Mouse (Mus musculus) embryonic facial prominence, embryonic 10.5 days (tissue): ENCODE results near the gene Dgat2. TPM values are rescaled to one million over a fixed set of nuclear protein-coding genes. Genes with fewer than 3 reads are reported as not detected.

Experiments used
- DNase-seq: peaks from one replicate; pipeline ENCODE4 v3.0.0-alpha.2; 2017; ENCODE audit warnings: low spot score
- H3K27ac ChIP-seq: fragments of 300-500 bp; sonication (generic); replicated peaks from 2 replicates; pipeline ENCODE4 v1.5.1; 2016; ENCODE audit warnings: mild to moderate bottlenecking
- H3K27me3 ChIP-seq: fragments of 300-500 bp; sonication (generic); replicated peaks from 2 replicates; pipeline ENCODE4 v1.6.1; 2016; ENCODE audit warnings: low read depth, mild to moderate bottlenecking; ENCODE audit not compliant: poor library complexity, severe bottlenecking
- H3K36me3 ChIP-seq: fragments of 300-500 bp; sonication (generic); replicated peaks from 2 replicates; pipeline ENCODE4 v1.6.1; 2016; ENCODE audit warnings: mild to moderate bottlenecking, moderate library complexity
- H3K4me1 ChIP-seq: fragments of 300-500 bp; sonication (generic); 2 replicates; pipeline ENCODE4 v1.6.1; 2016
- H3K4me3 ChIP-seq: fragments of 300-500 bp; sonication (generic); 2 replicates; pipeline ENCODE4 v1.5.1; 2016; ENCODE audit warnings: mild to moderate bottlenecking, moderate library complexity
- H3K9me3 ChIP-seq: fragments of 300-500 bp; sonication (generic); 2 replicates; pipeline ENCODE4 v1.6.1; 2016; ENCODE audit warnings: mild to moderate bottlenecking
- WGBS: fragments of 180-500 bp; shearing (Covaris S2); methylation state at CpG from one replicate; pipeline ENCODE4 v1.1.7; 2016; 5-methylcytosine and 5-hydroxymethylcytosine counted together
- polyA plus RNA-seq: library from polyadenylated mRNA; unstranded; fragments of >200 nt; fragmentation: Nextera tagmentation; extraction: Ambion mirVana; gene quantifications from 2 replicates; pipeline ENCODE4 v1.2.1, GENCODE M21; 2016

The Dgat2 gene
- polyA plus RNA-seq, 1 experiment from 2014 or later: 16.4 TPM

DNA sequence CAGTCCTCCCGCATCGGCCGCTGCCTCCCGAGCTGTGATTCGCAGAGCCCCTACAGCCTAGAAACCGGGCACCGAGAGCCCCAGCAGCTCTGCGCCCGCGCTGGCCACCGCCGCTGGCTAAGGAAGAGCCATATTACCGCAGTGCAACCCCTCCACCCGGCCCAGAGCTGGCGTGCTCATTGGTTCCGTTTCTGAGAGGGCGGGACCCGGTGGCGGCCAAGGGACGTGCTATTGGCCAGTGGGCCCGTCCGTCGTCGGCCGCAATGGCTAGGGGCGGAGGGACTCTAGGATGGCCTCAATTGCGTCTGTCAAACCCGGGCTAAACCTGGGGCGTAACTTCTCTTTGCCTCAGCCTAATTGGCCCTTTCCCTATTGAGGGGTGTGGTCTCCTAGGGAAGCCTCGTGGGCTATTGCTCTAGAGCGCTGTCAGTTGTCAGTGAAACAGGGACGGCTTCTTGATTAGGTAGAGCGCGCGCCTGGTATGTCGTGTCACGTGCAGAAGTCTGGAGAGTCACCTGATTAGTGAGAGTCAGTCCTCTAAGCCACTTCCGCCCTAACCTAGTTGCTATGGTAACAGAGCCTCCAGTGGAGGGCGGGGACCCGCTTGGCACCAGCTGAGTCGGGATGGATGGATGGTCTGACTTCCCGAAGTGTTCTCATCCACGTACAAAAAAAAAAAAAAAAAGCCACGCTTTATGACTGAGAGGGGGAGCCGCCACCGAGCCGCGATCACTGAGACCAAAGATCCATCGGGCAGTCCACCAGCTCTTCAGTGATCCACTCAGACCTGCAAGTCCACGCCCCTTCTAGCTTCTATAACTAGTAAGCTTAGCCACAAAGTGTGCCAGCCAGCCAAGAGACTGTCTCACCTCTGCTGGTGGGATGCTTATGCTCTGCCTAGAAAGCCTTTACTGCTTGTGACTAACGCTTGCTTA is 41.3 kb downstream of the Dgat2 start, which contains the start of gene Uvrag:
TSS of gene Uvrag (minus strand) at position 158 of the 935 bp plus-strand sequence.
- Histone ChIP-seq H3K4me3 (peak within 1 kb of the TSS; percentile 94), H3K27ac (peak within 1 kb of the TSS; percentile 88), H3K27me3 (no peaks in the 10 kb centered on the region), H3K9me3 (no peaks in the 10 kb centered on the region), H3K4me1 (peaks cover 45% of the 10 kb centered on the region), H3K36me3 (no peaks in the 10 kb centered on the region)
- peak; percentile 99 for DNase-seq
- WGBS: under 1% methylated on average over 51 of the region's 51 CpGs

DNA sequence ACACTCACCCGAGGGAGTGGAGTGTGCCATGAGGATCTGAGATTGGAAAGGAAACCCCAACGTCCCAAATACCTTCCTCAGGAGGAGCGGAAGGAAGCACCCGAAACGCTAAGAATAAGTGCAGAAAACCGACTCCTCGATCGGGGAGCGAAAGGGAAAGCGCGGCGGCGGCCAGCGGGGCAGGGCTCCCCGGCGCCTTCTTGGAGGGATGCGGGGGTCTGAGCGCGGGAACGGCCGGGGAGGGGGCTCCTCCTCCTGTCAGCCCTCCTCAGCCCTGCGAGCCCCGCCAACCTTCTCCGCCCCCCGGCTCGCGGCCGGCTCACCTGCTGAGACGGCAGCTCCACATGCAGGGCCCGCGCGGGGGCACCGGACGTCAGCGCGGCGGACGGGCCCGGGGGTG is 42.0 kb downstream of the Dgat2 start:
- peaks cover 5% of the 10 kb centered on the region; the same call in 1 of the 2 replicates for H3K36me3 ChIP-seq
- peaks cover 41% of the 10 kb centered on the region for H3K4me1 ChIP-seq
- peak overlapping the region; percentile 88 for H3K27ac ChIP-seq
- DNase-seq: no peak
- no peaks in the 10 kb centered on the region for H3K27me3 ChIP-seq
- peak overlapping the region; percentile 94 for H3K4me3 ChIP-seq
- H3K9me3 ChIP-seq: no peaks in the 10 kb centered on the region
- WGBS: under 1% methylated on average over 39 of the region's 39 CpGs

DNA sequence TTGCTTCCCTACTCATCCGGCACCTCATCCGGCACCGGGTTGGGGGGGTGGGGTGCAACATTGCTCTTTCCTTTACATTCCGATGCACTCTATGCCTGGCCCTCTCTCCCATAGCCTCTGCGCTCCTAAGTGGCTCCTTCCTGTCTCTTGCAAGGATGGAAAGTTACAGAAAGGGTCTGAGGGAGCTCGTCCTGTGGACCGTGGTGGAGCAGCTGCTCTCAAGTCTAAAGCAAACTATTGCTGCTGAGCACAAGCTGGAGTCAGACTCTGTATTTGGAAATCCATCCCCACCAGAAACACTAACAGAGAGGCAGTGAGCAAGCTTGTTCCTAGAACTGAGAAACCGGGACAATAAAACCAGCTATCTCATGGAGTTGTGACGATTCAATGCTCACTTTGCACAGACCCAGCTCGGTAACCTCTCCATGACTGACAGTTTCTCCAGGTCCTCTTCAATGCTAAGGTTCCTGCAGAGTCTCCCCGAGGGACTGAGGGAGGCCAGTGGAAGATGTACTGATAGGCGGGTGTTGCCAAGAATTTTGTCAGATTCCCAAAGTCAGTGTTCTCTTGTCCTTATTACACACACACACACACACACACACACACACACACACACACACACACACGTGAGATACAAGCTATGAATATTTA is 42.6 kb downstream of the Dgat2 start:
- DNase-seq: peak; percentile 46
- Histone ChIP-seq H3K4me3 (peak overlapping the region; percentile 94), H3K9me3 (no peaks in the 10 kb centered on the region), H3K36me3 (peaks cover 5% of the 10 kb centered on the region; the same call in 1 of the 2 replicates), H3K27ac (peak overlapping the region; percentile 88), H3K4me1 (peaks cover 36% of the 10 kb centered on the region), H3K27me3 (no peaks in the 10 kb centered on the region)
- WGBS: 1% methylated on average over 13 of the region's 13 CpGs

GRCm38 (mm10) chr7:99137541-99137940 is 45.0 kb downstream of the Dgat2 start:
- peaks cover 26% of the 10 kb centered on the region for H3K4me1 ChIP-seq
- peaks cover 7% of the 10 kb centered on the region; the same call in 1 of the 2 replicates for H3K36me3 ChIP-seq
- H3K4me3 ChIP-seq: no peak overlapping the region
- no peaks in the 10 kb centered on the region for H3K9me3 ChIP-seq
- WGBS: 98% methylated on average over 4 of the region's 4 CpGs
- no peaks in the 10 kb centered on the region for H3K27me3 ChIP-seq
- H3K27ac ChIP-seq: no peak overlapping the region
- DNase-seq: no peak

DNA sequence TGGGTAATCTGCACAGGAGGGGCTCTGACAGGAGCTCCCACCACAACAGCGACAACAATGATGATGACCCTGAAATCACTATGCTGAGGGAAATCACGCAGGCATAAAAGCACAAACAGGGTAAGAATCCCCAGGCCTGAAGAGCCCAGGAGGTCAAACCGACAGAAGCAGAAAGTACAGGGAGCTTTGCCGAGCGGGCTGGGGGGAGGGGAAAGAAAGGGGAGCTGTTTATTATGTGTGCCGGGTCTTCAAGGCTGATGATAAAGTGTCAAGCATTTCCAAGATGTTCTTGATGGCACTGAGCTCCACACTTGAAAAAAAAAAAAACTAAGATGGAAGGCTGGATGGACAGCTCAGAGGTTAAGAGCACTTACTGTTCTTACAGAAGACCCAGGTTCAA is 45.7 kb downstream of the Dgat2 start:
- 63% methylated on average over 6 of the region's 6 CpGs for WGBS
- no peak for DNase-seq
- Histone ChIP-seq H3K9me3 (no peaks in the 10 kb centered on the region), H3K36me3 (peaks cover 7% of the 10 kb centered on the region; the same call in 1 of the 2 replicates), H3K4me3 (no peak overlapping the region), H3K27me3 (no peaks in the 10 kb centered on the region), H3K4me1 (peaks cover 19% of the 10 kb centered on the region), H3K27ac (no peak overlapping the region)

- Histone ChIP-seq H3K27me3 (no peaks in the 10 kb centered on the region), H3K4me3 (no peak overlapping the region), H3K9me3 (no peaks in the 10 kb centered on the region), H3K4me1 (peaks cover 14% of the 10 kb centered on the region), H3K36me3 (peaks cover 7% of the 10 kb centered on the region; the same call in 1 of the 2 replicates), H3K27ac (no peak overlapping the region)
- no peak for DNase-seq
- 91% methylated on average over 8 of the region's 8 CpGs for WGBS
Measured at GRCm38 (mm10) chr7:99133811-99134402, 48.6 kb downstream of the Dgat2 start.

- no peaks in the 10 kb centered on the region for H3K9me3 ChIP-seq
- H3K4me1 ChIP-seq: peaks cover 28% of the 10 kb centered on the region
- peaks cover 7% of the 10 kb centered on the region; the same call in 1 of the 2 replicates for H3K36me3 ChIP-seq
- DNase-seq: no peak
- no peaks in the 10 kb centered on the region for H3K27me3 ChIP-seq
- WGBS: 87% methylated on average over 9 of the region's 9 CpGs
- no peak overlapping the region for H3K27ac ChIP-seq
- no peak overlapping the region for H3K4me3 ChIP-seq
Measured at GRCm38 (mm10) chr7:99132597-99132996, 49.9 kb downstream of the Dgat2 start.

DNA sequence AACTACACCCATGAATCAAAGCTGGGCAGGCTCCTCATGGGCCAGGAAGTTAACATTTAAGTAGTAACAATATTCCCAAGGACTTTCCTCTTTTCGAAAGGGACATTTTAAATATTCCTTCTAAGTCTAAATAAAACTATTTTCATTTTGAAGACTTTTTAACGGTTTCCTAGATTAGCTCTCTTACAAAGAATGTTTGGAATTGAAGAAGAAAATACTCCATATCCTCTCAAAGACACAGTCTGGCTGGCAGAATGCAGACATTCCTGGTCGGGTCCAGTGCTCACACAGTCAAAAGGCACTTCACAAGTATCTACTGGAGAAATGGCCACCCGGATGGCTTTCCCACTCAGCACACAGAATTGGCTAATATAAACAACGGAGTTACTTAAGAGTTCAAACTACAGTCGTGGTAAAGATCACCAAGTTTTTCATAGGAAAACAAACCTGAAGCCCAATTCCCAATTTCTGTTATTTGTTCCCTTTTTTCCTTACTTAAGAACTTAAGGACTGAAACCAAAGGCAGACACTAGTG is 50.6 kb downstream of the Dgat2 start:
- WGBS: 74% methylated on average over 6 of the region's 6 CpGs
- H3K27ac ChIP-seq: no peak overlapping the region

DNA sequence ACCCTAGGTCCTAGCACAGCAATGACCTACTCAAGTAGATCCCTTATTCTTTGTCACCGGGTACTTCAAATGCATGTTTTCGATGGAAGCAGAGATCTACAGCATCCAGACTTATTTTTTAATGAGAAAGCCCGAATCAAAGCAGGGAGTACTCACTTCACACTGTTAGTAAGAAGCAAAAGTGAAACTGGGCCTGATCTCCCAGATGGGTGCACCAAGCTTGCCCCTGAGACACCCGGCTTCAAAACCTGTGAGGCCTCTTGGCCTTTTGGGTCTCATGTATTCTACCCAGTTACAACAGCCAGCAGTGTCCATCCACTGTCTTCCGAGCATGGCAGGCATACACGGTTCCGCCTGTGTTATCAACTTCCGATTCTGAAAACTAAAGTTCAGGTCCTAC is 53.6 kb downstream of the Dgat2 start:
- no peak overlapping the region for H3K4me3 ChIP-seq
- peaks cover 14% of the 10 kb centered on the region for H3K36me3 ChIP-seq
- H3K27me3 ChIP-seq: no peaks in the 10 kb centered on the region
- no peak for DNase-seq
- WGBS: 92% methylated on average over 8 of the region's 8 CpGs
- H3K9me3 ChIP-seq: peaks cover 3% of the 10 kb centered on the region; the same call in 1 of the 2 replicates
- H3K4me1 ChIP-seq: peaks cover 40% of the 10 kb centered on the region
- H3K27ac ChIP-seq: no peak overlapping the region

More for the DNA sequence above, 50.6 kb downstream of the Dgat2 start:
- peaks cover 34% of the 10 kb centered on the region for H3K4me1 ChIP-seq
- no peaks in the 10 kb centered on the region for H3K27me3 ChIP-seq
- H3K9me3 ChIP-seq: no peaks in the 10 kb centered on the region
- DNase-seq: no peak
- peaks cover 7% of the 10 kb centered on the region; the same call in 1 of the 2 replicates for H3K36me3 ChIP-seq
- no peak overlapping the region for H3K4me3 ChIP-seq

- H3K27me3 ChIP-seq: no peaks in the 10 kb centered on the region
- 42% methylated on average over 10 of the region's 10 CpGs for WGBS
- peak overlapping the region; percentile 86 for H3K27ac ChIP-seq
- peak; percentile 58 for DNase-seq
- peak overlapping the region; percentile 23; the same call in 1 of the 2 replicates for H3K4me3 ChIP-seq
- peaks cover 14% of the 10 kb centered on the region for H3K36me3 ChIP-seq
- peaks cover 40% of the 10 kb centered on the region for H3K4me1 ChIP-seq
- peaks cover 3% of the 10 kb centered on the region; the same call in 1 of the 2 replicates for H3K9me3 ChIP-seq
Measured at GRCm38 (mm10) chr7:99128020-99128950, 54.2 kb downstream of the Dgat2 start.

DNA sequence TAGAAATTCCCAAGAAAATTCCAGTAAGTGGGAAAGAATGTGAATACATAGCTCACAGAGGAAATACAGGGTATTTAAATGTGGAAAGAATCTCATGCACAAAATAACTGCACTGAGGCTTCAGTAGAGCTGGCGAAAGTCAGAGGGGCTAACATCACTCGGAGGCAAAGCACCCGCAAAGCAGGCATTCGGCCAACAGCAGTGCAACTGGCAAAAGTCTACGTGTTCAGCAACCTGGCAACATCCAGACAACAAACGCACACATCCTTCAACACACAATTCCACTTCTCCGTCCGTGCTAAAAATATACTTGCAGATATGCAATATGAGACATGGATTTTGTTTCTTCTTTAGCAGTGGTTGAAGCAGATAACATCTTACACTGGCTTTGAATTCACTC is 56.5 kb downstream of the Dgat2 start:
- H3K9me3 ChIP-seq: peaks cover 3% of the 10 kb centered on the region; the same call in 1 of the 2 replicates
- H3K4me1 ChIP-seq: peaks cover 43% of the 10 kb centered on the region
- no peak overlapping the region for H3K27ac ChIP-seq
- no peak for DNase-seq
- no peaks in the 10 kb centered on the region for H3K27me3 ChIP-seq
- H3K36me3 ChIP-seq: peaks cover 12% of the 10 kb centered on the region
- WGBS: 89% methylated on average over 8 of the region's 8 CpGs
- no peak overlapping the region for H3K4me3 ChIP-seq
